Mouse (Mus musculus): Measurements from ENCODE around the gene Coq8b. TPM values are rescaled to one million over a fixed set of nuclear protein-coding genes. Genes with fewer than 3 reads are reported as not detected.

Coq8b gene
- polyA plus RNA-seq, 1 experiment from 2014 or later: 32.3 TPM

DNA sequence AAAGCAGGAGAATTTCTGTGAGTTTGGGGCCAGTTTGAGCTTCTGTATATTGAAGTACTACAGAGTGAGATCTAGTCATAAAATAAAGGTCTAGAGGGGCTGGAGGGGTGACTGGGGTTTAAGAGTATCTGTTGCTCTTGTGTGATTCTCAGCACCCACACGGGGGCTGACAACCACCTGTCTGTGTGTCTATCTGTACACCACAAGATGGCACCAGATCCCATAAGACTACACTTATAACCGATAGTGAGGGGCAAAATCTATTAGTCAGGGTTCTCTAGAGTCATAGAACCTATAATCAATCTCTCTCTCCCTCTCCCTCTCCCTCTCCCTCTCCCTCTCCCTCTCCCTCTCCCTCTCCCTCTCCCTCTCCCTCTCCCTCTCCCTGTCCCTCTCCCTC, 57.7 kb downstream of the Coq8b start:
- Histone ChIP-seq H3K27me3 (ENCODE audit: control insufficient read depth, insufficient read depth, low read depth, low read length) (no peaks in the 10 kb centered on the region), H3K4me3 (ENCODE audit: low read depth, low read length) (no peak overlapping the region), H3K9ac (ENCODE audit: low read depth, low read length) (no peak overlapping the region), H3K4me2 (ENCODE audit: low read depth, low read length) (no peak overlapping the region), H3K36me3 (ENCODE audit: control insufficient read depth, insufficient read depth) (no peaks in the 10 kb centered on the region), H3K27ac (ENCODE audit: low read length) (no peak overlapping the region), H3K9me3 (replicated peaks; ENCODE audit: control insufficient read depth, low read length) (no peaks in the 10 kb centered on the region), H3K4me1 (ENCODE audit: control insufficient read depth, low read depth, low read length) (no peaks in the 10 kb centered on the region)
- 58% methylated on average over 2 of the region's 2 CpGs for WGBS (ENCODE audit: insufficient replicate concordance)
- ATAC-seq (ENCODE audit: low read depth): no peak

DNA sequence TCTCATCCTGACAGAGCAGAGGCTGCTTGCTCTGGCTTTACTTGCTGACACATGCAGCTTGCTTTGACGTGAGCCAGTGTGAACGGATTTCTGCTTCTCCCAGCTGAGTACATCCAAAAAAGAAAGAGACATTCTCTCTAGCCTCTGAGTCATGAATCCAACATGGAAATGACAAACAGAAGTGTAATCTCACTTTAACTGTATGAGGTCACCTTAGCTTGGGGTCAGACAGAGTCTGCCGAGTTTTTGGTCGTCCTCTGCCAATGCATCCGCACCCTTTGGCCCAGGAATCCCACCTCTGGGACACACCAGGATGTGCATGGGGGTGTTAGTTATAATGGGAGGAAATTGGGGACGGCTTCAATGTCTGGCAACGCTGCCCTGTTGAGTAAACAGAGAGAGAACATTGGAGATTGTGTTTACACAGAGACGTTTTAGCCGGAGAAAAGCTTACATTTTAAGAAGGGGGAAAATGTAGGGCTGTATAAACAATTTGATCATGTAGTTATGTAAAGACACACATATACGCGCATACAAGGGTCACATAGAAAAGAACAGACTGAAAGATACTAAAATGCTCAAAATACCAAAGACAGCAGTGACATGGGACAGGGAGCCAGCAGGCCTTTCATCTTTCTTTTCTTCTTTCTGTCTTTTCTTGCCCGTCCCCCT, 59.1 kb downstream of the Coq8b start:
- no peaks in the 10 kb centered on the region for H3K27me3 ChIP-seq (ENCODE audit: control insufficient read depth, insufficient read depth, low read depth, low read length)
- H3K36me3 ChIP-seq (ENCODE audit: control insufficient read depth, insufficient read depth): no peaks in the 10 kb centered on the region
- H3K9ac ChIP-seq (ENCODE audit: low read depth, low read length): no peak overlapping the region
- no peak for ATAC-seq (ENCODE audit: low read depth)
- H3K4me3 ChIP-seq (ENCODE audit: low read depth, low read length): no peak overlapping the region
- no peaks in the 10 kb centered on the region for H3K9me3 ChIP-seq (replicated peaks; ENCODE audit: control insufficient read depth, low read length)
- WGBS (ENCODE audit: insufficient replicate concordance): 32% methylated on average over 12 of the region's 12 CpGs
- no peaks in the 10 kb centered on the region for H3K4me1 ChIP-seq (ENCODE audit: control insufficient read depth, low read depth, low read length)
- no peak overlapping the region for H3K27ac ChIP-seq (ENCODE audit: low read length)
- H3K4me2 ChIP-seq (ENCODE audit: low read depth, low read length): no peak overlapping the region

DNA sequence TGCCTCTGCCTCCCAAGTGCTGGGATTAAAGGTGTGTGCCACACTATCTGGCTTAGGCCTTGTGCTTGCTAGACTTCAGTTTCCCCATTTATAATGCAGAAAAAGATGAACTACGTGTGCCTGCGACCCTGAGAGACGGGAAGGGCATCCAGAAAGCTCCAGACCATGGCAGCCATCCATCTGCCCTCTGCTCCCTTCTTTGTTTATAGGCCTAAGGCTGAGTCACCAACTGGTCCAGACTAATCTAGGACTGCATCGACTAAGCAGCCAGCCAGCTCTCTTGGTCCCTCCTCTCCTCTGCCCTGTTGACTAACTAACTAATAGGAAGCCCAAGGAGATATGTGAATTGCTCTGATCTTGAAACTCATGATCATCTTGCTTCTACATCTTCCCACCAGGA, 63.1 kb downstream of the Coq8b start:
- Histone ChIP-seq H3K4me2 (ENCODE audit: low read depth, low read length) (no peak overlapping the region), H3K36me3 (ENCODE audit: control insufficient read depth, insufficient read depth) (no peaks in the 10 kb centered on the region), H3K27ac (ENCODE audit: low read length) (no peak overlapping the region), H3K4me3 (ENCODE audit: low read depth, low read length) (no peak overlapping the region), H3K4me1 (ENCODE audit: control insufficient read depth, low read depth, low read length) (no peaks in the 10 kb centered on the region), H3K9ac (ENCODE audit: low read depth, low read length) (no peak overlapping the region), H3K9me3 (replicated peaks; ENCODE audit: control insufficient read depth, low read length) (no peaks in the 10 kb centered on the region), H3K27me3 (ENCODE audit: control insufficient read depth, insufficient read depth, low read depth, low read length) (no peaks in the 10 kb centered on the region)
- 60% methylated on average over 4 of the region's 4 CpGs for WGBS (ENCODE audit: insufficient replicate concordance)
- no peak for ATAC-seq (ENCODE audit: low read depth)

DNA sequence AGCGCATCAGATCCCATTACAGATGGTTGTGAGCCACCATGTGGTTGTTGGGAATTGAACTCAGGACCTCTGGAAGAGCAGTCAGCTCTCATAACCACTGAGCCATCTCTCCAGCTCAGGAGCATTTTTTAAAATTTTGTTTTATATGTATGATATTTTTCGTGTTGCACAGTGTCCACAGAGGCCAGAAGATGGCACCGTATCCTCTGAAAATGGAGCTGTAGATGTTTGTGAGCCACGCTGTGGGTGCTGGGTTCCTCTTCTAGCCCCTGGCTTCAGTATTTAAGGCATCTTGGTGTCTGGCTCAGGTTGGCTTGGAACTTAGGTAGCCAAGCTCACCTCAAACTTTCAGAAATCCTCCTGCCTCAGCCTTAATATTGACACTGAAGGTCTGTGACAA, 63.7 kb downstream of the Coq8b start:
- no peaks in the 10 kb centered on the region for H3K36me3 ChIP-seq (ENCODE audit: control insufficient read depth, insufficient read depth)
- ATAC-seq (ENCODE audit: low read depth): no peak
- WGBS (ENCODE audit: insufficient replicate concordance): 74% methylated on average over 4 of the region's 4 CpGs

DNA sequence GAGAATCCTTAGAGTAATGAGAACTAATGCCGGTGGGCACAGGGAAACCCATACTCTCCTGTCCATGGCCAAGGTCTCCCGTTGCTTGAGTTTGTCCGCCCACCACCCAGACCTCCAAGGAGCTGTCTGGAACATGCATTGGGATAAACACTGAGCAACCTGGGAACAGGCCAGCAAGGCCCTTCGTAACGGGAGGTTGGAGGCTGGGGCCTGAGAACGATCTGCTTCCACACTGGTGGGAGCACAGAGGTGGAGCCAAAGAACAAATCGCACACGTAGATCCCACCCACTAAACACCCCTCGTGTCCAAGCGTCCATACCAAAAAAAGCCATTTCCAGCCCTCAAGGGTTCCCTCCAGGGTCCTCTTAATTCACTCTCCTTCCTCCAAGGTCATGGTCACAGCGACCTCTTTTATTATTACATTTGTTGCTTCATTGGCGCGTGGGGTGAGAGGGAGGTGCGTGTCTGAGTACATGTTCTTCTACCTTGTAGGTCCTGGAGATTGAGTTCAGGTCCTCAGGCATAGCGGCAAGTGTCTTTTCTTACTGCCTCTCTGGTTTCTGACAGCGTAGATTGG, 65.3 kb downstream of the Coq8b start:
- Histone ChIP-seq H3K4me1 (ENCODE audit: control insufficient read depth, low read depth, low read length) (no peaks in the 10 kb centered on the region), H3K9me3 (replicated peaks; ENCODE audit: control insufficient read depth, low read length) (no peaks in the 10 kb centered on the region), H3K27me3 (ENCODE audit: control insufficient read depth, insufficient read depth, low read depth, low read length) (no peaks in the 10 kb centered on the region), H3K27ac (ENCODE audit: low read length) (no peak overlapping the region), H3K36me3 (ENCODE audit: control insufficient read depth, insufficient read depth) (no peaks in the 10 kb centered on the region), H3K4me2 (ENCODE audit: low read depth, low read length) (no peak overlapping the region), H3K4me3 (ENCODE audit: low read depth, low read length) (no peak overlapping the region), H3K9ac (ENCODE audit: low read depth, low read length) (no peak overlapping the region)
- no peak for ATAC-seq (ENCODE audit: low read depth)
- 69% methylated on average over 16 of the region's 16 CpGs for WGBS (ENCODE audit: insufficient replicate concordance)

More for the DNA sequence above, 63.7 kb downstream of the Coq8b start:
- Histone ChIP-seq H3K4me1 (ENCODE audit: control insufficient read depth, low read depth, low read length) (no peaks in the 10 kb centered on the region), H3K9ac (ENCODE audit: low read depth, low read length) (no peak overlapping the region), H3K4me2 (ENCODE audit: low read depth, low read length) (no peak overlapping the region), H3K4me3 (ENCODE audit: low read depth, low read length) (no peak overlapping the region), H3K9me3 (replicated peaks; ENCODE audit: control insufficient read depth, low read length) (no peaks in the 10 kb centered on the region), H3K27ac (ENCODE audit: low read length) (no peak overlapping the region), H3K27me3 (ENCODE audit: control insufficient read depth, insufficient read depth, low read depth, low read length) (no peaks in the 10 kb centered on the region)

DNA sequence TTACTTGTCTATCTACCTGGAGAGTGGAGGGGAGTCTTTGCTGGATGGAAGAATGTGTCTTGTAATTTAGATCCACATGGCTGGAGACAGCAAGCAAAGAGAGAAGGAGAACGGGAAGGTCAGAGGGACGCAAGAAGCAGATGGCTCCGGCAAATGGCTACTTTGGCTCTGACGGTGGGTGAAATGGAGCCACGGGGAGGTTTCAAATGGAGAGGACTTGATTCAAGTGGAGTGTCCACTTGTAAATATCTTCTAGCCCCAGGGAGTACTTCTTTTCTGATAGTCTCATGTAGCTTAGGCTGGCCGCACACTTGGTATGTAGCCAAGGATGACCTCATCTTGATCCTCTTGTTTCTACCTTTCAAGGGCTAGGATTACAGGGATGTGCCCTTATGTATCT, 66.0 kb downstream of the Coq8b start:
- H3K4me1 ChIP-seq (ENCODE audit: control insufficient read depth, low read depth, low read length): no peaks in the 10 kb centered on the region
- H3K4me3 ChIP-seq (ENCODE audit: low read depth, low read length): no peak overlapping the region
- ATAC-seq (ENCODE audit: low read depth): no peak
- H3K27me3 ChIP-seq (ENCODE audit: control insufficient read depth, insufficient read depth, low read depth, low read length): no peaks in the 10 kb centered on the region
- H3K27ac ChIP-seq (ENCODE audit: low read length): no peak overlapping the region
- whole genome bisulfite sequencing (ENCODE audit: insufficient replicate concordance): 72% methylated on average over 6 of the region's 6 CpGs
- no peaks in the 10 kb centered on the region for H3K9me3 ChIP-seq (replicated peaks; ENCODE audit: control insufficient read depth, low read length)
- no peaks in the 10 kb centered on the region for H3K36me3 ChIP-seq (ENCODE audit: control insufficient read depth, insufficient read depth)
- H3K4me2 ChIP-seq (ENCODE audit: low read depth, low read length): no peak overlapping the region
- H3K9ac ChIP-seq (ENCODE audit: low read depth, low read length): no peak overlapping the region

DNA sequence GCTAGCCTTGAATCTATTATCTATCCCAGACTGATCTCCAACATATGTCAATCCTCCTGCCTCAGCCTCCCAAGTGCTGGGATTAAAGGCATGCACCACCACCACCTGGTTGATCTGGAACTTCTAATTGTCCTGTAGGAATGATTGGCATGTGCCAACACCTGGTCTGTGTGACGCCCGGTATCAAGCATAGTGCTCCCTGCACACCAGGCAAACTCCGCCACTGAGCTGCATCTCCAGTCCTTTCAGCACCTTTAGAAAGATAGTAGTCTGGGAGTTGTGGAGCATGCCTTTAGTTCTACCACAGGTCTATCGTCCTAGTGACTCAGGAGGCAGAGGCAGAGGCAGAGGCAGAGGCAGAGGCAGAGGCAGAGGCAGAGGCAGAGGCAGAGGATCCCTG, 67.5 kb downstream of the Coq8b start:
- Histone ChIP-seq H3K4me3 (ENCODE audit: low read depth, low read length) (no peak overlapping the region), H3K9me3 (replicated peaks; ENCODE audit: control insufficient read depth, low read length) (no peaks in the 10 kb centered on the region), H3K36me3 (ENCODE audit: control insufficient read depth, insufficient read depth) (no peaks in the 10 kb centered on the region), H3K9ac (ENCODE audit: low read depth, low read length) (no peak overlapping the region), H3K4me2 (ENCODE audit: low read depth, low read length) (no peak overlapping the region), H3K4me1 (ENCODE audit: control insufficient read depth, low read depth, low read length) (no peaks in the 10 kb centered on the region), H3K27me3 (ENCODE audit: control insufficient read depth, insufficient read depth, low read depth, low read length) (no peaks in the 10 kb centered on the region), H3K27ac (ENCODE audit: low read length) (no peak overlapping the region)
- no peak for ATAC-seq (ENCODE audit: low read depth)
- WGBS (ENCODE audit: insufficient replicate concordance): 62% methylated on average over 4 of the region's 4 CpGs

DNA sequence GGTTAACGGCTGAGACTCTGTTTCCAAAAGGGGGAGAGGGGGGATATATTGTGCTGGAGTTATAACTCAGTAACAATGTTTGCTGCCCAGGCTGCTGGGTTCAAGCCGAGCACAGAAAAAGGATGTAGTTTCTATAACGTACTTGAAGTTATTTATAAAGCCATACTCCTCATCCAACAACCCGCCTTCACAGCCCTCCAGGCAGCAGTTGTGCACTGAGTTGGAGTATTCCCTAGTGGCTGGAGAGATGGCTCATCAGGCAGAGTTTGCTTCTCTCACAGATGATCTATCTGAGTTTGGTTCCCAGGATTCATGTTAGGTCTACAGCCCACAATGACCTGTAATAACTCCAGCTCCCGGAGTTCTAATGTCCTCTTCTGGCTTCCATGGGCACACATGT, 68.0 kb downstream of the Coq8b start:
- Histone ChIP-seq H3K36me3 (ENCODE audit: control insufficient read depth, insufficient read depth) (no peaks in the 10 kb centered on the region), H3K27ac (ENCODE audit: low read length) (no peak overlapping the region), H3K4me2 (ENCODE audit: low read depth, low read length) (no peak overlapping the region), H3K9me3 (replicated peaks; ENCODE audit: control insufficient read depth, low read length) (no peaks in the 10 kb centered on the region), H3K4me1 (ENCODE audit: control insufficient read depth, low read depth, low read length) (no peaks in the 10 kb centered on the region), H3K9ac (ENCODE audit: low read depth, low read length) (no peak overlapping the region), H3K27me3 (ENCODE audit: control insufficient read depth, insufficient read depth, low read depth, low read length) (no peaks in the 10 kb centered on the region), H3K4me3 (ENCODE audit: low read depth, low read length) (no peak overlapping the region)
- 64% methylated on average over 5 of the region's 5 CpGs for WGBS (ENCODE audit: insufficient replicate concordance)
- no peak for ATAC-seq (ENCODE audit: low read depth)

DNA sequence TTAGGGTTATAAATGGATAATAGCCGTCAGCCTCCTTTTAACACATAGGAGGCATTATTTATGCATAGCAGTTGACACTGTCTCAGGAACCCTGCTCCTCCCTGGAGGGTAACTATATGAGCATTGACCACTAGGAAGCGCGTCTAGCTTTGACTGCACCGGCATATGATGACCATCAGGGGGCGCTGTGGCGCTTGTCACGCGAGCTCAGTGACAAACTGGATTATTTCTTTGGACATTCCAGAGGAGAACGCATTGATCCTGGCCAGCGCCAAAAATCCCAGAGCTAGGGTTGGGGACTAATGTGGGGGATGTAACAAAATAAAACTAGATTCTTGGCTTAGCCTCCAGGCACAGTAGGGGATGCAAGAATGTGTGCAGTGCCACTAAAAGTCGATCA, 69.3 kb downstream of the Coq8b start:
- Histone ChIP-seq H3K4me2 (ENCODE audit: low read depth, low read length) (no peak overlapping the region), H3K9me3 (replicated peaks; ENCODE audit: control insufficient read depth, low read length) (no peaks in the 10 kb centered on the region), H3K27ac (ENCODE audit: low read length) (no peak overlapping the region), H3K27me3 (ENCODE audit: control insufficient read depth, insufficient read depth, low read depth, low read length) (no peaks in the 10 kb centered on the region), H3K36me3 (ENCODE audit: control insufficient read depth, insufficient read depth) (no peaks in the 10 kb centered on the region), H3K4me3 (ENCODE audit: low read depth, low read length) (no peak overlapping the region), H3K4me1 (ENCODE audit: control insufficient read depth, low read depth, low read length) (no peaks in the 10 kb centered on the region), H3K9ac (ENCODE audit: low read depth, low read length) (no peak overlapping the region)
- ATAC-seq (ENCODE audit: low read depth): no peak
- 7% methylated on average over 11 of the region's 11 CpGs for WGBS (ENCODE audit: insufficient replicate concordance)

Data from liver, embryonic 16.5 days (tissue).